Mouse (Mus musculus) lung, embryonic 14.5 days (tissue): ENCODE data around the gene Rps10. TPM values are rescaled to one million over a fixed set of nuclear protein-coding genes. Genes with fewer than 3 reads are reported as not detected.

Experiments
- ATAC-seq: fragments of 200-750 bp; cut with Nextera tagmentation; 2 replicates; pipeline ENCODE4 v1.8.0; 2017; ENCODE audit warnings: mild to moderate bottlenecking, moderate TSS enrichment, moderate library complexity; ENCODE audit not compliant: insufficient read depth
- DNase-seq: peaks from one replicate; pipeline ENCODE4 v3.0.0-alpha.2; 2015
- H3K27ac ChIP-seq: fragments of 300-500 bp; sonication (generic); 2 replicates; pipeline ENCODE4 v1.5.1; 2014; ENCODE audit warnings: low read depth, mild to moderate bottlenecking, moderate library complexity
- H3K27me3 ChIP-seq: fragments of 300-500 bp; sonication (generic); 2 replicates; pipeline ENCODE4 v1.6.1; 2014; ENCODE audit warnings: low read length, control low read depth; ENCODE audit not compliant: insufficient read depth
- H3K36me3 ChIP-seq: fragments of 300-500 bp; sonication (generic); 2 replicates; pipeline ENCODE4 v1.6.1; 2014; ENCODE audit warnings: control low read depth; ENCODE audit not compliant: insufficient read depth
- H3K4me1 ChIP-seq: fragments of 300-500 bp; sonication (generic); 2 replicates; pipeline ENCODE4 v1.6.1; 2014; ENCODE audit warnings: antibody characterized with exemption, control low read depth; ENCODE audit not compliant: insufficient read depth
- H3K4me2 ChIP-seq: fragments of 300-500 bp; sonication (generic); 2 replicates; pipeline ENCODE4 v1.6.1; 2014; ENCODE audit warnings: mild to moderate bottlenecking
- H3K4me3 ChIP-seq: fragments of 300-500 bp; sonication (generic); 2 replicates; pipeline ENCODE4 v1.5.1; 2014; ENCODE audit warnings: low read depth, low read length
- H3K9ac ChIP-seq: fragments of 300-500 bp; sonication (generic); 2 replicates; pipeline ENCODE4 v1.6.1; 2014
- H3K9me3 ChIP-seq: fragments of 300-500 bp; sonication (generic); 2 replicates; pipeline ENCODE4 v1.6.1; 2016; ENCODE audit warnings: low read depth, low read length, control low read depth
- CTCF ChIP-seq: IDR thresholded peaks from 2 replicates; pipeline ENCODE4 v1.5.1; 2016; ENCODE audit warnings: antibody characterized with exemption, low read depth
- WGBS: fragments of 180-500 bp; shearing (Covaris S2); extraction: QIAGEN DNeasy Blood & Tissue Kit; methylation state at CpG from one replicate; pipeline ENCODE4 v1.1.7; 2014; 5-methylcytosine and 5-hydroxymethylcytosine counted together
- polyA plus RNA-seq: library from polyadenylated mRNA; unstranded; fragments of >200 nt; fragmentation: Nextera tagmentation; extraction: Ambion mirVana; gene quantifications from 2 replicates; pipeline ENCODE4 v1.2.1, GENCODE M21; 2014

The Rps10 gene
- polyA plus RNA-seq, 1 experiment from 2014 or later: 1,191 TPM

DNA sequence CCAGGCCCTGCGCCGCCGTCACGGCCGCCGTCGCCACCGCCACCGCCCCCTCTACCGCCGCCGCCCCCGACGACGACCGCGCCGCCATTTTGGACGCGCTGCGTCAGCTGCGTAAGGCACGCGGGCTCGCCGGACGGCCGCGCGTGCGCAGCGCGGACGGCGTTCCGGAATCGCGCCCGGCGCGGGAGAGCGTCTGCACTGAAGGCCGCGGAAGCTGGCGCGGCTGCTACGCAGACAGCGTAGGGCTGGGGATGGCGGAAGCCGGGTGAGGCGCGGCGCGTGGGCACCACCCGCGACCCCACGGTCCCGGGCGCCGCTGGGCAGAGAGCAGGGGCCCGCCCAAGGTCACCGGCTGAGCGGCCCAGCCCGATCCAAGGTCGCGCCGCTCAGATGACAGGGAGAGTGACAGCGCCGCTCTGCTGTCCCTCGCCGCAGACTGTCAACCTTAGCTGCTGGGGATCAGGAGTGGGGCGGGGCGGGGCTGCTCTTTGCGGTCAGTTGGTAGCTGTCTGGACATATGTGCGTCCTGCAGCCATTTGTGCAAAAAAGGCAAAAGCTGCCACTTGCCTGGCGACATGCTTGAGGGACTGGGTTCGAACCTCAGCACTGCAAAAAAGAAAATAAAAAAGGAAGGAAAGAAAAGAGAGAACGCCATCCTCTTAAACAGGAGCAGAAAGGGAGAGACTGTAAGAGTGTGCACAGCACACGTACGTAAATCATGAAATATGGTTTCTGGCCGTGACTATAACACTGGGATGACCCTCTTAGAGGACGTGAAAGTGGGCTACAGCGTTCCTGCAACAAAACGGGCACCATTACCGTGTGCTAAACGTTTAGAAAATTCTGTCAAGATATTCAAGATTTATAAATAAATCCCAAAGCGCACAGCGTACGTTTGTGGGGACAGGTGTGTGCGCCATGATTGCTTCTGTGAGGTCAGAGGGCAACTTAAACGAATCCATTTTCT lies 12.8 kb downstream of the Rps10 start, which contains the start of gene Nudt3:
Nudt3 (minus strand) TSS at position 136 of the 967 bp plus-strand sequence.
- ATAC-seq: peak; percentile 92
- WGBS: 6% methylated on average over 77 of the region's 91 CpGs

DNA sequence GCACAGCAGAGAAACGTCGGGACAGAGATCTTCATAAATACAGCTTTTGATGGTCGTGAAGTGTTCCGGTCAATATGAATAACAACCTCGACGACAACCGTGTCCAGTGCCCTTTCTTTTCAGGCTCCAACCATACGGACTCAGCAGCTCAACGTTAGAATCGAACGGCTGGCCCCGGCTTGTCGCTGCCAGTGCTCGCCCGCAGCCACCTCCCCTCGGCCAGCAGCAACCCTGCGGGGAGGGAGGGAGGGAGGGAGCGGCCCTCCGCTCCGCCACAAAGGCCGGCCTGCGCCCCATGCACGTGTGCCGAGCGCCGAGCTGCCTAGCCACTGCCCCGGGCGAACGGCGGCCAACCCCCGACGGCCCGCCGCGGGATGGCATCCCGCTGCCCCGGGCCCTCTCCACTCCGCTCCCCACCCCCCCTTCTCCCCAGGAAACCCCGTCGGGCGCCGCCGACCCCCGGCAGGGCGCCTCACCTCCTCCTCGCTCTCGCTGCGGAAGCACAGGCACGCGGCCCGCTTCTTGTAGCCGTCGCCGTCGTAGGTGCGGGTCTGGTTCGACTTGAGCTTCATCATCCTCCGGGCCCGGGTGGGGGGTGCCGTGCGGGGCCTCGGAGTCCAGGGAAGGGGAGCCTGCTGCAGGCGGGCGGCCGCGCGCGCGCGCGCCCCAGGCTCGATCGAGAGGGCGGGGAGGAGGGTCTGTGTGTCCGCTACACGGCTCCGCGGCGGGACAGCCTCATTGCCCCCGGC lies 13.7 kb downstream of the Rps10 start:
- 0 out of 2 replicates have a peak, but pooled peaks cover 2% of the 10 kb centered on the region for H3K36me3 ChIP-seq
- TF ChIP-seq CTCF: no peak
- H3K4me2 ChIP-seq: peak overlapping the region; percentile 89
- peak overlapping the region; percentile 94 for H3K9ac ChIP-seq
- no peaks in the 10 kb centered on the region for H3K9me3 ChIP-seq
- H3K4me1 ChIP-seq: peaks cover 5% of the 10 kb centered on the region; the same call in 1 of the 2 replicates
- ATAC-seq (peak; percentile 60), DNase-seq (peak; percentile 73)
- WGBS: under 1% methylated on average over 67 of the region's 80 CpGs
- peak overlapping the region; percentile 95 for H3K4me3 ChIP-seq
- H3K27ac ChIP-seq: peak overlapping the region; percentile 89
- no peaks in the 10 kb centered on the region for H3K27me3 ChIP-seq

More for the DNA sequence above, 12.8 kb downstream of the Rps10 start, which contains the start of gene Nudt3:
- Histone ChIP-seq H3K9ac (peak within 1 kb of the TSS; percentile 94), H3K4me3 (peak within 1 kb of the TSS; percentile 95), H3K9me3 (no peaks in the 10 kb centered on the region), H3K27ac (peak within 1 kb of the TSS; percentile 89), H3K4me2 (peak within 1 kb of the TSS; percentile 89), H3K4me1 (peaks cover 5% of the 10 kb centered on the region; the same call in 1 of the 2 replicates), H3K36me3 (0 out of 2 replicates have a peak, but pooled peaks cover 3% of the 10 kb centered on the region), H3K27me3 (no peaks in the 10 kb centered on the region)
- TF ChIP-seq CTCF: no peak
- DNase-seq: peak; percentile 98

DNA sequence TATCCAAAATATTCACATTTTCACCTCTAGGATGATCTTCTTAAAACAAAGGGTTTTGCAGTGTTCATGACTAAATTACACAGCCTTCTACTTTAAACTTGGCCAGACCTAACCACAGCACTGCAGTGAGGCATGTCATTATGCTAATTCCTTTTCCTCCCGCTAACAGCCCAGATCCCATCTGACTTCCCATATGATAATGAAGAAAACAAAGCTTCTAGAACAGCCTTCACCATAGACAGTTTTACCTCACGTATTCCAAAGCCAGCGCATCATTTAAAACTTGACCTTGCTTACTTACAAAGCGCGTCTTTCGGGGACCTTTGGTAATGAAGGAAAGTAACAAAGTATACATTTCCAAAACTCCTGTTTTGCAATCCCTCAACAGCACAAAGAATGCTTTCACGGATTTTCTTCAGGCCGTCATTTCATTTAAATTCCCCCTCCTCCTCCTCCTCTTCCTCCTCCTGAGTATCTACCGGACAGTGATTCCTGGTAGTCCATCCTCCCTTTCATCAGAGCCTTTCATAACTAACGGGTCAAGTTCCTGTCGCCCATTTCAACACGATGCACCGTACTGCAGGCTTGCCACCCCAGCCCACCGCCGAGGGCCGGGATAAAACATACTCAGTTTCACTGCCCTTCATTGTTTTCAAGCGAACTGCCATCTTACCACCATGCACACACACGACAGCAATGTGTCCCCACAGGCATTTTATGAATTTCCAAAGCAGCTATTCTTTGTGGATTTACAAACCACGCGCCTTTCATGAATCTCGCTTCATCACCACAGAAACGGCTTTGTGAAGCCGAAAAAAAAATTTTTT lies 14.6 kb downstream of the Rps10 start:
- peak overlapping the region; percentile 95 for H3K4me3 ChIP-seq
- no peaks in the 10 kb centered on the region for H3K27me3 ChIP-seq
- ATAC-seq (no peak), DNase-seq (peak; percentile 49)
- 2% methylated on average over 23 of the region's 23 CpGs for WGBS
- no peaks in the 10 kb centered on the region; the same call in 1 of the 2 replicates for H3K9me3 ChIP-seq
- no peak for TF ChIP-seq CTCF
- peak overlapping the region; percentile 94 for H3K9ac ChIP-seq
- H3K36me3 ChIP-seq: 0 out of 2 replicates have a peak, but pooled peaks cover 4% of the 10 kb centered on the region
- H3K4me1 ChIP-seq: peaks cover 5% of the 10 kb centered on the region; the same call in 1 of the 2 replicates
- peak overlapping the region; percentile 89 for H3K27ac ChIP-seq
- peak overlapping the region; percentile 89 for H3K4me2 ChIP-seq

DNA sequence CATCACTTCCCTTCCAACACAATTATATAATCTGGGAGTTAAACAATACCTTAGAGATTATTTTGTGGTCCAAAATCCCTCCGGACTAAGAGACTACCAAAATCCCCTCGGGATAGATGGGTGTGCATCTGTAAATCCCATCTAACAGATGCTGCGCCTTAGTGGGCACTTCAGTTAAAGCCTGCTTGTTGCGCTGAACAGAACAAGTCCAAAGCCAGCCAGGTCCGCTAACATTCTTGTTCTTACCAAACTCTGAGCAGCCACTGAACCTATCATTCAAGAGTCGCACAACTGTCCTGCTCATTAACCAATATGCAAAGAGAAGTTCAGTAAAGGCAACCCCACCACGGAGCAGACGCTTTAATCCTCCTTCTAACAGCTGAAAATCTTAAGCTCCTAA lies 15.3 kb downstream of the Rps10 start:
- H3K36me3 ChIP-seq: 0 out of 2 replicates have a peak, but pooled peaks cover 8% of the 10 kb centered on the region
- 45% methylated on average over 8 of the region's 8 CpGs for WGBS
- H3K27me3 ChIP-seq: no peaks in the 10 kb centered on the region
- DNase-seq: no peak
- no peak overlapping the region; the same call in 1 of the 2 replicates for H3K27ac ChIP-seq
- H3K4me2 ChIP-seq: peak overlapping the region; percentile 89
- no peak for ATAC-seq
- H3K9me3 ChIP-seq: no peaks in the 10 kb centered on the region; the same call in 1 of the 2 replicates
- peak overlapping the region; percentile 95 for H3K4me3 ChIP-seq
- H3K4me1 ChIP-seq: peaks cover 5% of the 10 kb centered on the region; the same call in 1 of the 2 replicates
- peak overlapping the region; percentile 94 for H3K9ac ChIP-seq
- TF ChIP-seq CTCF: no peak

DNA sequence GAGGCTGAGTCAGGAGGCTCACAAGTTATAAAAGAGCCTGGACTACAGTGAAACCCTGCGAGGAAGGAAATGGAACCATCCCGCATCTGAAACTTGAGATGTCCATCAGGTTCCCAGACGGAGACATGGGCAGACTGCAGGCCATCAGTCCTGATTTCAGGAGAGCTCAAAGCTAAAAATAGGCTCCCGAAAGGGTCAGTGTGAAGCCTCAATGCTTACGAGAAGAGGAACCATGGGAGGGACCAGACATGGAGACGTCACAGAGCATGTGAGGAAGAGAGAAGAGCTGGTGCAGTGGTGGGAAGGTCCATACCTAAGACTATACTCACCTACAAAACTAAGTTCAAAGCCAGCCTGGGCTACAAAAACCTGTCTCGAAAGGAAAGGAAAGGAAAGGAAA lies 21.1 kb downstream of the Rps10 start:
- Histone ChIP-seq H3K27ac (no peak overlapping the region), H3K36me3 (0 out of 2 replicates have a peak, but pooled peaks cover 12% of the 10 kb centered on the region), H3K27me3 (no peaks in the 10 kb centered on the region), H3K9ac (no peak overlapping the region), H3K4me3 (no peak overlapping the region), H3K4me1 (no peaks in the 10 kb centered on the region; the same call in 1 of the 2 replicates), H3K4me2 (no peak overlapping the region), H3K9me3 (no peaks in the 10 kb centered on the region; the same call in 1 of the 2 replicates)
- ATAC-seq (no peak), DNase-seq (no peak)
- TF ChIP-seq CTCF: no peak
- WGBS: 66% methylated on average over 7 of the region's 7 CpGs

DNA sequence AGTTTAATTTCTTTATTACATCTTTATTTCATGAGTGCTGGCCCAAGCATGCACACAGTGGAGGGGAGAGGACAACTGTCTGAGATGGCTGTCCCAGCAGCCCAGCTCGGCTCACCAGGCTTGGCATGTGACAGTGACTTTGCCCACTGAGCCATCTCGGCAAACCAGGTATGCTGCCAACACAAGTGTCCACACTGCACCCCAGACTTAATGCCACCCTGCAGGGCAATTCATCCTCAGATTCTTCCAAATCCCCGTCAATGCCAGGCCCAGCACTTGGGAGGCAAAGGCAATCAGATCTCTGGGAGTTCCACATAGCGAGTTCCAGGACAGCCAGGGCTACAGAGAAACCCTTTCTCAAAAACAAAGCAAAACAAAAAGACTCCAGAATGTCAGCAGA lies 23.5 kb downstream of the Rps10 start:
- TF ChIP-seq CTCF: no peak
- WGBS: 75% methylated on average over 4 of the region's 4 CpGs

More for the DNA sequence above, 23.5 kb downstream of the Rps10 start:
- no peak overlapping the region for H3K4me2 ChIP-seq
- no peaks in the 10 kb centered on the region for H3K27me3 ChIP-seq
- no peak overlapping the region for H3K4me3 ChIP-seq
- no peak overlapping the region for H3K27ac ChIP-seq
- H3K4me1 ChIP-seq: no peaks in the 10 kb centered on the region; the same call in 1 of the 2 replicates
- no peak for ATAC-seq
- 0 out of 2 replicates have a peak, but pooled peaks cover 12% of the 10 kb centered on the region for H3K36me3 ChIP-seq
- no peaks in the 10 kb centered on the region; the same call in 1 of the 2 replicates for H3K9me3 ChIP-seq
- no peak for DNase-seq
- H3K9ac ChIP-seq: no peak overlapping the region
